Mouse (Mus musculus) kidney, embryonic 16.5 days (tissue): ENCODE measurements at regions not wholly inside any gene's neighbourhood (a gene's known extent, or its start where the extent isn't known, plus 50 kb on each side); places are given as distances from the start of the nearest gene placed in this dataset.

Experiments used
- ATAC-seq: fragments of 200-750 bp; cut with Nextera tagmentation; 2 replicates; pipeline ENCODE4 v1.8.0; 2017; ENCODE audit warnings: moderate TSS enrichment; ENCODE audit not compliant: low FRiP score, low TSS enrichment
- H3K27ac ChIP-seq: fragments of 300-500 bp; sonication (generic); 2 replicates; pipeline ENCODE4 v1.5.1; 2014; ENCODE audit warnings: low read length
- H3K27me3 ChIP-seq: fragments of 300-500 bp; sonication (generic); 2 replicates; pipeline ENCODE4 v1.6.1; 2014; ENCODE audit warnings: low read length, control low read depth, mixed read lengths; ENCODE audit not compliant: insufficient read depth
- H3K36me3 ChIP-seq: fragments of 300-500 bp; sonication (generic); 2 replicates; pipeline ENCODE4 v1.6.1; 2014; ENCODE audit warnings: low read length, control low read depth, mixed read lengths; ENCODE audit not compliant: insufficient read depth
- H3K4me1 ChIP-seq: fragments of 300-500 bp; sonication (generic); 2 replicates; pipeline ENCODE4 v1.6.1; 2014; ENCODE audit warnings: low read length, control low read depth, mixed read lengths; ENCODE audit not compliant: insufficient read depth
- H3K4me2 ChIP-seq: fragments of 300-500 bp; sonication (generic); replicated peaks from 2 replicates; pipeline ENCODE4 v1.6.1; 2014; ENCODE audit warnings: low read depth, low read length
- H3K4me3 ChIP-seq: fragments of 300-500 bp; sonication (generic); 2 replicates; pipeline ENCODE4 v1.5.1; 2014; ENCODE audit warnings: mild to moderate bottlenecking, low read length
- H3K9ac ChIP-seq: fragments of 300-500 bp; sonication (generic); replicated peaks from 2 replicates; pipeline ENCODE4 v1.6.1; 2014; ENCODE audit warnings: low read length
- H3K9me3 ChIP-seq: fragments of 300-500 bp; sonication (generic); 2 replicates; pipeline ENCODE4 v1.6.1; 2016; ENCODE audit warnings: low read length, control low read depth
- WGBS: fragments of 180-500 bp; shearing (Covaris S2); extraction: QIAGEN DNeasy Blood & Tissue Kit; methylation state at CpG from one replicate; pipeline ENCODE4 v1.1.7; 2014; 5-methylcytosine and 5-hydroxymethylcytosine counted together

DNA sequence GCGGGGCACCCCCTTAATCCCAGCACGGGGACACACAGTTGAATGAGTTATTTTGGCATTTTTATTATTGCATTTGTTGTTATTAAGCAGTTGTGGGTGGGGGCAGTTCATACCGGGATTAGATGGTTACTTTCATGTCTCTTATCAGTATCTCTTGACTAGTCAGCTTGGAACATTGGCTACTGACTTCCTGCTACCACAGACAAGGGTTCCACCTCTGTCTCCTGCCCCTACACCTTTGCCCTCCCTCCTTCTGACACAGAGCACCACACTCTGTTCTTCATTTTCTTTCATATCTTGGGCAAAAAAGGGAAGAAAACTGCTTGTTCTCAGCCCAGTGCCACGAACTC lies 99.1 kb upstream of the Cpsf6 start:
- H3K9ac ChIP-seq: no peak overlapping the region
- no peak for ATAC-seq
- WGBS: 44% methylated on average over 4 of the region's 4 CpGs
- H3K4me1 ChIP-seq: peaks cover 6% of the 10 kb centered on the region
- no peaks in the 10 kb centered on the region for H3K36me3 ChIP-seq
- peaks cover 3% of the 10 kb centered on the region for H3K9me3 ChIP-seq
- no peak overlapping the region for H3K4me3 ChIP-seq
- H3K27ac ChIP-seq: peak overlapping the region; percentile 75
- no peaks in the 10 kb centered on the region for H3K27me3 ChIP-seq
- H3K4me2 ChIP-seq: no peak overlapping the region

DNA sequence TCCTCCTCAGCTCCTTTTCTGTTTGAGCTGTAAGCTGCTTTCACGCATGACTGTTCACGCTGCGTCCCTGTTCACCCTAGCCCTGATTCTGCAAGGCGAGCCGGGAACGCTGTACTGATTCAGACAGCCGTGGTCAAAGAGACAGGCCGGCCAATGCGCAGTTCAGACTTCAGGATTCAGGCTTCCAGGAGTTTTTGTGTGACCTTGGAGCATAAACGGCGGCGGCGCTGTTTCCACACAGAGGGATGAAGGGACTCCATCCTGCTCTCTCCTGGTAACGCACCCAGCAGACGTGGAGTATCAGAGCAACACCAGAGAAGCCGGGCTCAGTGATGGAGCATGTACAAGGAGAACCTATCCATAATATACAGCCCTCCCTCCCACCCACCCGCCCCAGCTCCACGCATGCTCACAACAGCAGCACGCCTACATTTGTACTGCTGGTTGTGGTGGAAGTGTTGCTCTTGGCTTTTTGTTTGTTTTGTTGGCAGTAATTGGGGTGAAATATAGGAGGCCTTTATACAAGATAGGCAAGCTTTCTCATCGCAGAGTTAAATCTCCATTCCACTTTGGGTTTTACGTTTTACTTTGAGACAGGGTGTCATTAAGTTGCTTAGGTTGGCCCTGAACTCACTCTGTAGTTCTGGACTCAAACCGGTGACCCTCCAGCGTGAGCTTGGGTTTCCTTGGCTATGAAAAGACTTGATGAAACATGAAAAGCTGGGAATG lies 98.6 kb upstream of the Cpsf6 start:
- Histone ChIP-seq H3K4me1 (peaks cover 6% of the 10 kb centered on the region), H3K36me3 (no peaks in the 10 kb centered on the region), H3K9me3 (peaks cover 7% of the 10 kb centered on the region), H3K27me3 (no peaks in the 10 kb centered on the region), H3K27ac (peak overlapping the region; percentile 75), H3K9ac (peak overlapping the region; percentile 5; the same call in 1 of the 2 replicates), H3K4me3 (peak overlapping the region; percentile 7), H3K4me2 (peak overlapping the region; percentile 38)
- peak; percentile 89 for ATAC-seq
- WGBS: 37% methylated on average over 23 of the region's 23 CpGs

DNA sequence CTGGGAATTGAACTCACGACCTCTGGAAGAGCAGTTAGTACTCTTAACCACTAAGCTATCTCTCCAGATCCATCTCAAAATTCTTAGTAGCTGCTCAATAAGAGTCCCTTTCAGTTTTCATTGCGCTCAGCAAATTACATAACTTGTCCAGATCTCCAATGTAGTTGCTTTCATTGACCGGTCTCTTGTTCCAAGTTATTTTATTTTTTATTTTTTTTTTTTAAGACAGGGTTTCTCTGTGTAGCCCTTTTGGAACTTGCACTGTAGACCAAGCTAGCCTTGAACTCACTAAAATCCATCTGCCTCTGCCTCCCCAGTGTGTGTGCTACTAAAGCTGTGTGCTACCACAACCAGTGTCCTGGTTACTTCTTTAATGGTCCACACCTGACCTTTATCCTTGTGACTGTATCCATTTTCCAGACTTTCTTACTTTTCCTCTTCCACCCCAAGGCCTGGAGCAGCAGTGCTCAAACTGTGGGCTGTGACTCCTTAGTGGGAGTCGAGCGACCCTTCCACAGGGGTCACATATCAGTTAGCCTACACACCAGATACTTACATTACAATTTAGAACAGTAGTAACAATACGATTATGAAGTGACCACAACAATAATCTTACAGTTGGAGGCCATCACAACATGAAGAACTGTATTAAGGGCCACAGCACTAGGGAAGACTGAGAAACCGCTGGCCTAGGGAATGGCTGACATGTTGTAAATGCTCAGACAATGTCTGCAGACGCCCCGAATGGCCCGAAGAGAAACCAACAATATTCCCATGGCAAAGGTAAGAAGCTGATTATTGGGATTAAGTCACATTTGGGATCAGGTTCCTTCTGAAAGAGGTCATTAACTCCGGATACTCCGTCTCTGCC lies 97.8 kb upstream of the Cpsf6 start:
- ATAC-seq: 0 out of 2 replicates have a peak, but pooled peaks have one; percentile 13
- peak overlapping the region; percentile 5; the same call in 1 of the 2 replicates for H3K9ac ChIP-seq

DNA sequence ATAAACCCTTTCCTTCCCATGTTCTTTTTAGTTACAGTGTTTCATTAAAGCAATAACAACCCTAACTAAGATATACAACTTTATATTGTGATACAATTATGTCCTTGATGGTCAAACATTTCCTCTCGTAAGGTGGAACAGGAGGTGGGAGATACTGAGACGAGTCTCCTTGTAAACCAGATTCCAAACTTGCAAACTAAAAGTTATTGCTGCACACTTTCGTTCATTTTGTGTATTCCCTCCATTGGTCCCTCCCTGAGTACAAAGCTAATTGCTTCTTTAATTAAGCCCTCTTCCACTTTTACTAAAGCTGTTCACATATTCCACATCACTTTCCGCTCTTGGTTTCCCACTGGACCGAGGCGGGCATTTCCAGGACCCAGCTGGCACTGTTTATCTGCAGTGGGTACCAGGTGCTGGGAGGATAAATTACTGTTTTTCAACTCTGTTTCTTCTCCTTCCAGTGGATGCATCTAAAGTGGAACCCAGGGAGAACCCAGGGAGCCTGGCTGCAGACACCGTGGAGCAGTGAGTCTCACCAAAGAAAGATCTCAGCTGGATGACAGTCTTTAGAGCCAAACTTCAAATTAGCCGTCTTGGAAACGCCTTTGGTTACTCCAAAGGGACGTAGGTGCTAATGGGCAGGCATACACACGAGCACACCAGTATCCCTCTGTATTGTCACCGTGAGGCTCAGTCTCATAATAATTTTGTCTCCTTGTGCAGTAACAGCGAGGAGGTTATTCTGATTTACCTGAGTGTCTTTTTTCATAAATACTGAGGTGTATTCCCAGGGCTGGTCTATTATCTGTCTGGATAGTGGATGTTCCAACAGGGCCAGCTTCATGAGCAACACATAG lies 95.5 kb upstream of the Cpsf6 start:
- Histone ChIP-seq H3K4me1 (peaks cover 24% of the 10 kb centered on the region), H3K4me3 (no peak overlapping the region), H3K27ac (no peak overlapping the region), H3K4me2 (no peak overlapping the region), H3K9me3 (peaks cover 7% of the 10 kb centered on the region), H3K27me3 (no peaks in the 10 kb centered on the region), H3K9ac (no peak overlapping the region), H3K36me3 (no peaks in the 10 kb centered on the region)
- WGBS: 83% methylated on average over 13 of the region's 13 CpGs
- ATAC-seq: no peak

More for the DNA sequence above, 97.8 kb upstream of the Cpsf6 start:
- peaks cover 7% of the 10 kb centered on the region for H3K9me3 ChIP-seq
- H3K4me1 ChIP-seq: peaks cover 6% of the 10 kb centered on the region
- peak overlapping the region; percentile 38 for H3K4me2 ChIP-seq
- 56% methylated on average over 12 of the region's 12 CpGs for WGBS
- H3K27ac ChIP-seq: peak overlapping the region; percentile 75
- no peaks in the 10 kb centered on the region for H3K27me3 ChIP-seq
- H3K36me3 ChIP-seq: no peaks in the 10 kb centered on the region
- peak overlapping the region; percentile 7; the same call in 1 of the 2 replicates for H3K4me3 ChIP-seq

DNA sequence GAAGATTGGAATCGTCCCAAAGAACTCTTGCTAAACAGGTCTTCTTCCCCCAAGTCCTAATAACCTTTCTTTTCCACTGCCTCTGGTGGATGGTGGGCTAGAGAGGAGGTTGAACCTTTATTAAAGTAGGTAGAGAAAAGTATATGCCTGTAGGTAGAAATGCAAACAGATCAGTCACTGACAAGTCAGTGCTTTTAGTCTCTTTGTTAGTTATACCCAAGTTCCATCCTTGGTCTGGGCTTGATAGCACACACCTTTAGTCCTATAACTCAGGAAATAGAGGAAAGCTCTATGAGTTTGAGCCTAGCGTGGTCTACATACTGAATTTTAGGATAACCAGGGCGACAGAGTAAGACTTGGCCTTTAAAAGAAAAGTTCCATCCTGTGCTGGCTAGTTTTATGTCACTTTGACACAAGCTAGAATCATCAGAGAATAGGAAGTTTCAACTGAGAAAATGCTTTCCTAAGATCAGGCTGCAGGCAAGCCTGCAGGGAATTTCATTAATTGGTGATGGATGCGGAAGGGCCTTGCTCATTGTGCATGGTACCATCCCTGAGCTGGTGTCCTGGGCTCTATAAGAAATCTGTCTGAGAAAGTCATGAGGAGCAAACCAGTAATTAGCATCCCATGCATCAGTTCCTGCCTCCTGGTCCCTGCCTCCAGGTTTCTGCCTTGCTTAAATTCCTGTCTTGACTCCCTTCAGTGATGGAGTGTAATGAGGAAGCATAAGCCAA lies 94.7 kb upstream of the Cpsf6 start:
- Histone ChIP-seq H3K36me3 (no peaks in the 10 kb centered on the region), H3K9me3 (peaks cover 7% of the 10 kb centered on the region), H3K27ac (no peak overlapping the region), H3K4me1 (peaks cover 24% of the 10 kb centered on the region), H3K4me2 (no peak overlapping the region), H3K4me3 (no peak overlapping the region), H3K27me3 (no peaks in the 10 kb centered on the region), H3K9ac (no peak overlapping the region)
- WGBS: 92% methylated on average over 4 of the region's 4 CpGs
- ATAC-seq: no peak

- no peaks in the 10 kb centered on the region for H3K36me3 ChIP-seq
- H3K4me2 ChIP-seq: no peak overlapping the region
- 98% methylated on average over 4 of the region's 4 CpGs for WGBS
- H3K4me3 ChIP-seq: no peak overlapping the region
- H3K4me1 ChIP-seq: peaks cover 22% of the 10 kb centered on the region
- peaks cover 7% of the 10 kb centered on the region for H3K9me3 ChIP-seq
- H3K27me3 ChIP-seq: no peaks in the 10 kb centered on the region
- ATAC-seq: no peak
- H3K27ac ChIP-seq: no peak overlapping the region
- no peak overlapping the region for H3K9ac ChIP-seq
Observed at GRCm38 (mm10) chr10:117473471-117473870, 93.7 kb upstream of the Cpsf6 start.

DNA sequence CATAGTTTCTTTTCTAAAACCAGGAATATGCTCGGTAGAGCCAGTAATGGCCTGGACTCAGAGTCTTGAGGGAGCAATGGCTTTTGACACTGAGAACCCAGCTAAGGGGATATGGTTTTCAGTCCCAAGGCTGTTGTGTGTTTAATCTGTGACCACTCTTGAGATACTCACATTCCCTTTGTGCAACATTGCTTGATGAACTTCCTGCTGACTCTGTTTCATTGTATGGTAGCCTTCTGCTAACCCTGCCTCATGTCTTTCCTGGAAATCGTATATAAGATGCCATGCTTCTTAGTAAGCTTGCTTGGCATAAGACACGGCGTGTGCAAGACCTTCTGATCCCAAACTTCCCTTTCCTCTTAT lies 92.7 kb upstream of the Cpsf6 start:
- Histone ChIP-seq H3K4me3 (no peak overlapping the region), H3K9me3 (peaks cover 7% of the 10 kb centered on the region), H3K27me3 (no peaks in the 10 kb centered on the region), H3K9ac (no peak overlapping the region), H3K36me3 (no peaks in the 10 kb centered on the region), H3K27ac (peak overlapping the region; percentile 81; the same call in 1 of the 2 replicates), H3K4me1 (peaks cover 20% of the 10 kb centered on the region), H3K4me2 (no peak overlapping the region)
- 70% methylated on average over 4 of the region's 4 CpGs for WGBS
- no peak for ATAC-seq

DNA sequence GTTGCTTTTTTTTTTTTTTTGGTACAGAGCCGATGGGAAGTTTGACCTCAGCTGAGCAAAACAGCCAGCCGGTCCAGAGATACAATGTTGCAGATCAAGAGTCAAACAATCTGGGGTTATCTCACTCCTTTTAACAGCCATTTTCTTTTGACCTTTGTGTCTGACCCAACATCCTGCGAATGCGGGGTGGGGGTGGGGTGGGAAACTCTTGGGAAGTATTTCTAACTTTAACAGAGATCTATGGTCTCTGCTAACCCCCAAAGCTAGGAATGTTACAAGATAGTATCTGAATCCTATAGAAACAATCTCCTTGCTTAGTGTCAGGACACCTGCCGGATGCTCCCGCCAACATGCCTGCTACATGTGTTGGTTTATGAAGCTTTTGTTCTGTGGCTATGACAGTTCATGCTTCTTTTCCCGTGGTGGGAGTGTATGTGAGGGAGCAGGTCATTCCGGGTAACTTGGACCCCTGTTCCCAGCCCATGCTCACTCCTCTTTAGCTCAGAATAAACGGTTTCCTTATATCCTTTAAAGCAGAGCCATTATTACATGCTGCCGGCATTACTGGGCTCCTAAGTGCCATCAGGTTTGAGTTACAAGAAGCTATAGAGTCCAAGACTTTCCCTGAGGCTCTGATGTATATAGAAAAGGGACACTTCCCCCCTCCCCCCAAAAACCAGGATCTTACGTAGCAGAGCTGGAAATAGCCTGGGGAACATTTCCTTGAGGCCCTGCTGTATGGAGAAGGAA lies 92.2 kb upstream of the Cpsf6 start:
- 33% methylated on average over 11 of the region's 11 CpGs for WGBS
- Histone ChIP-seq H3K4me3 (no peak overlapping the region), H3K27me3 (no peaks in the 10 kb centered on the region), H3K27ac (peak overlapping the region; percentile 81), H3K9me3 (peaks cover 7% of the 10 kb centered on the region), H3K4me1 (peaks cover 20% of the 10 kb centered on the region), H3K9ac (no peak overlapping the region), H3K4me2 (no peak overlapping the region), H3K36me3 (no peaks in the 10 kb centered on the region)
- ATAC-seq: peak; percentile 60
